Comparison of ENCODE assay signal across 7 mouse cellular contexts in the genomic region with DNA sequence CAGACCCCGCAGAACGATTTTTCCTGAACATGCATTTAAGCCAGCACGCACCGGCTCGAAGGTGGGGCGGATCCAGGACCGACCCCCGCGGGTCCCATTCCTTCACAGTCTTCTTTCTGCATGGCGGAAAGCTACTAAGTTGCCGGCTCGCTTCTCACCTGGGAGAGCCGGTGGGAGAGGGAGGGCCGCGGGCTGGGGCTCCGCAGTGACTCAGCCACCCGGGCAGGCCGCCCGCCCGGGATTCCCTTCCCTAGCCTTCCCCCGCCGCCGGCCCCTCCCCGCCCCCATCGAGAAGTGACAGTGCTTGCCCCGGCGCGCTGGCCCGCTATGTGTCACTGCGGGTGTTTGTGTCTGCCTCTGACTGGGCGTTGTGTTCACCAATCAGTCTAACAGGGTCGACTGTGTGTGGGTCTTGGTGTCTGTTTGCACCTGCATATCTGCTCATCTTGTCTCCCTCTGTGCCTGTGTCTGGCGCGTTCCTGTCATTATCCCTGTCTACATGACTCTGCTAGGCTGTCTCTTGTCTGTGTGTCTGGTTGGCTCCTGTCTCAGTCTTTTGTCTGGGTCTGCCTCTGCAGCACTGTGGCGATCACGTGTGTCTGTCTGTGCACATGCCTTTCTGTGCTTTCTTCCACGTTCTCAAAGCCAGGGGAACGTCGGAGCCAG. TPM values are rescaled to one million over a fixed set of nuclear protein-coding genes. Genes with fewer than 3 reads are reported as not detected.
A peak's percentile ranks its signal among the peaks of the same experiment; 100 is the strongest.
DNase-seq lines count a peak whose midpoint lies in the region; TF ChIP-seq lines count a peak whose summit lies in the region.

No protein-coding gene starts in this region.

- peak overlapping the region; percentile 78 for H3K9ac ChIP-seq in ES-Bruce4 (ENCODE audit: low read depth, poor library complexity, severe bottlenecking)

- H3K9me3 ChIP-seq in ES-Bruce4 (replicated peaks; ENCODE audit: control insufficient read depth, insufficient read depth, low read length, poor library complexity, severe bottlenecking), result no peaks in the 10 kb centered on the region
- no peaks in the 10 kb centered on the region for H3K9me3 ChIP-seq in erythroblast, embryonic 14.5 days (ENCODE audit: control insufficient read depth, low read length)
- no peaks in the 10 kb centered on the region for H3K9me3 ChIP-seq in megakaryocyte, embryonic 14.5 days

- intact Hi-C loops in heart, postnatal 25 days (cut with DNase I), result no loop called here
- intact Hi-C loops in left cerebral cortex, postnatal 14 days (cut with DNase I), result no loop called here

- peak overlapping the region; percentile 83 for H3K4me3 ChIP-seq in ES-Bruce4 (ENCODE audit: low read depth, low read length)
- H3K4me3 ChIP-seq in erythroblast, embryonic 14.5 days (replicated peaks), result peak overlapping the region; percentile 92
- H3K4me3 ChIP-seq in megakaryocyte, embryonic 14.5 days (replicated peaks), result peak overlapping the region; percentile 99

- 0 out of 2 replicates have a peak, but pooled peaks have one; percentile 30 for TF ChIP-seq EP300 in ES-Bruce4 (IDR thresholded peaks at IDR 0.05; ENCODE audit: insufficient read depth, low read depth, low read length)

- no peaks in the 10 kb centered on the region for H3K27me3 ChIP-seq in ES-Bruce4 (ENCODE audit: control insufficient read depth, insufficient read depth, low read length, poor library complexity, severe bottlenecking)
- peaks cover 10% of the 10 kb centered on the region for H3K27me3 ChIP-seq in erythroblast, embryonic 14.5 days (ENCODE audit: control insufficient read depth)
- H3K27me3 ChIP-seq in megakaryocyte, embryonic 14.5 days (replicated peaks), result no peaks in the 10 kb centered on the region

- no peak for TF ChIP-seq CTCF in ES-Bruce4 (IDR thresholded peaks at IDR 0.05; ENCODE audit: low read depth, low read length)

- peaks cover 10% of the 10 kb centered on the region for H3K4me1 ChIP-seq in ES-Bruce4 (ENCODE audit: control insufficient read depth, insufficient read depth, low read length)
- peaks cover 84% of the 10 kb centered on the region for H3K4me1 ChIP-seq in erythroblast, embryonic 14.5 days (ENCODE audit: control insufficient read depth)
- peaks cover 72% of the 10 kb centered on the region for H3K4me1 ChIP-seq in megakaryocyte, embryonic 14.5 days

- H3K27ac ChIP-seq in ES-Bruce4 (ENCODE audit: insufficient read depth, low read length), result peak overlapping the region; percentile 3

- TF ChIP-seq POLR2A in ES-Bruce4 (IDR thresholded peaks at IDR 0.05; ENCODE audit: insufficient read depth, low read length), result no peak

- no peaks in the 10 kb centered on the region for H3K36me3 ChIP-seq in ES-Bruce4 (ENCODE audit: control insufficient read depth, insufficient read depth, low read length, poor library complexity, severe bottlenecking)
- peaks cover 8% of the 10 kb centered on the region for H3K36me3 ChIP-seq in erythroblast, embryonic 14.5 days (ENCODE audit: control insufficient read depth)
- H3K36me3 ChIP-seq in megakaryocyte, embryonic 14.5 days (replicated peaks; ENCODE audit: low read length), result peaks cover 41% of the 10 kb centered on the region

- DNase-seq in adrenal gland, adult 2 months, result peak; percentile 94
- DNase-seq in heart, postnatal 25 days (ENCODE audit: low spot score), result peak; percentile 68
- peak; percentile 59 to 80 for DNase-seq in left cerebral cortex, postnatal 14 days (ENCODE audit: low spot score in 2 of 2)
- peak; percentile 59 to 82 for DNase-seq in spleen, postnatal 4 days (ENCODE audit: low spot score in 2 of 2)

RNA-seq across cellular contexts. Expression of a gene that starts 1.8 kb away (rescaled TPM):
- polyA plus RNA-seq in ES-Bruce4 (2011; ENCODE audit: insufficient read depth, insufficient read length, low read depth, missing spikeins), result 23.3 and 28.4 TPM in 2 replicates
- 10 to 100 TPM; 31.4 to 41.5 TPM for total RNA-seq in adrenal gland, adult 2 months (2021)
- 17.4 and 18.7 TPM in 2 replicates for polyA plus RNA-seq in adrenal gland, adult 2 months (2012; rRNA removed)
- polyA plus RNA-seq in erythroblast, embryonic 14.5 days (2012), result 0.51 and 0.65 TPM in 2 replicates
- 10 to 100 TPM; 25.6 to 30.3 TPM for total RNA-seq in heart, postnatal 25 days (2021)
- total RNA-seq in left cerebral cortex, postnatal 14 days (2021), result 10 to 100 TPM; 33.0 to 33.3 TPM
- polyA plus RNA-seq in megakaryocyte, embryonic 14.5 days (2012; ENCODE audit: insufficient read depth, low replicate concordance), result 44.5 and 45.4 TPM in 2 replicates

RNA-seq across cellular contexts. Expression of a gene that starts 13.6 kb away (rescaled TPM):
- 15.7 and 16.6 TPM in 2 replicates for polyA plus RNA-seq in ES-Bruce4 (2011; ENCODE audit: insufficient read depth, insufficient read length, low read depth, missing spikeins)
- total RNA-seq in adrenal gland, adult 2 months (2021), result 10 to 100 TPM; 10.8 to 16.0 TPM
- 86.3 and 94.7 TPM in 2 replicates for polyA plus RNA-seq in adrenal gland, adult 2 months (2012; rRNA removed)
- polyA plus RNA-seq in erythroblast, embryonic 14.5 days (2012), result 0.08 TPM in 1 of 2 replicates, not detected in the other
- 10 to 100 TPM; 22.5 to 23.7 TPM for total RNA-seq in heart, postnatal 25 days (2021)
- total RNA-seq in left cerebral cortex, postnatal 14 days (2021), result 1 to 10 TPM; 2.6 to 2.9 TPM
- polyA plus RNA-seq in megakaryocyte, embryonic 14.5 days (2012; ENCODE audit: insufficient read depth, low replicate concordance), result 0.35 TPM in 1 of 2 replicates, not detected in the other

RNA-seq across cellular contexts. Expression of a gene that starts 16.2 kb away (rescaled TPM):
- 21.1 and 21.5 TPM in 2 replicates for polyA plus RNA-seq in ES-Bruce4 (2011; ENCODE audit: insufficient read depth, insufficient read length, low read depth, missing spikeins)
- 10 to 100 TPM; 44.2 to 59.7 TPM for total RNA-seq in adrenal gland, adult 2 months (2021)
- 10.7 and 11.8 TPM in 2 replicates for polyA plus RNA-seq in adrenal gland, adult 2 months (2012; rRNA removed)
- 0.12 and 0.40 TPM in 2 replicates for polyA plus RNA-seq in erythroblast, embryonic 14.5 days (2012)
- 10 to 100 TPM; 26.1 to 29.3 TPM for total RNA-seq in heart, postnatal 25 days (2021)
- 10 to 100 TPM; 36.8 to 42.0 TPM for total RNA-seq in left cerebral cortex, postnatal 14 days (2021)
- polyA plus RNA-seq in megakaryocyte, embryonic 14.5 days (2012; ENCODE audit: insufficient read depth, low replicate concordance), result 0.25 and 2.4 TPM in 2 replicates

RNA-seq across cellular contexts. Expression of a gene that starts 16.4 kb away (rescaled TPM):
- polyA plus RNA-seq in ES-Bruce4 (2011; ENCODE audit: insufficient read depth, insufficient read length, low read depth, missing spikeins), result 77.9 and 94.0 TPM in 2 replicates
- total RNA-seq in adrenal gland, adult 2 months (2021), result 100 to 1,000 TPM; 124 to 157 TPM
- 175 and 193 TPM in 2 replicates for polyA plus RNA-seq in adrenal gland, adult 2 months (2012; rRNA removed)
- polyA plus RNA-seq in erythroblast, embryonic 14.5 days (2012), result 17.5 and 24.2 TPM in 2 replicates
- 10 to 100 TPM; 97.5 to 99.2 TPM for total RNA-seq in heart, postnatal 25 days (2021)
- 100 to 1,000 TPM in 1 of 2 experiments, 10 to 100 TPM in 1; 92.0 to 106 TPM for total RNA-seq in left cerebral cortex, postnatal 14 days (2021)
- 33.8 and 159 TPM in 2 replicates for polyA plus RNA-seq in megakaryocyte, embryonic 14.5 days (2012; ENCODE audit: insufficient read depth, low replicate concordance)

RNA-seq across cellular contexts. Expression of a gene that starts 42.5 kb away (rescaled TPM):
- polyA plus RNA-seq in ES-Bruce4 (2011; ENCODE audit: insufficient read depth, insufficient read length, low read depth, missing spikeins), result 21.9 and 25.7 TPM in 2 replicates
- total RNA-seq in adrenal gland, adult 2 months (2021), result 10 to 100 TPM; 71.0 to 92.8 TPM
- polyA plus RNA-seq in adrenal gland, adult 2 months (2012; rRNA removed), result 83.4 and 107 TPM in 2 replicates
- polyA plus RNA-seq in erythroblast, embryonic 14.5 days (2012), result 1.1 and 1.8 TPM in 2 replicates
- 10 to 100 TPM; 26.4 to 27.9 TPM for total RNA-seq in heart, postnatal 25 days (2021)
- 100 to 1,000 TPM; 531 to 563 TPM for total RNA-seq in left cerebral cortex, postnatal 14 days (2021)
- 14.5 and 29.7 TPM in 2 replicates for polyA plus RNA-seq in megakaryocyte, embryonic 14.5 days (2012; ENCODE audit: insufficient read depth, low replicate concordance)

Comparison
In these comparisons a context has a peak if more than half of its experiments do, and no peak if none do; other contexts are left out.
1. Peak in every context shown above with its lines: DNase-seq, H3K4me3 ChIP-seq and H3K27ac ChIP-seq.
2. RNA of a gene that starts 1.8 kb away (polyA plus RNA-seq): 44.5 to 45.4 TPM in megakaryocyte, embryonic 14.5 days, 23.3 to 28.4 TPM in ES-Bruce4 and 17.4 to 18.7 TPM in adrenal gland, adult 2 months; 0.51 to 0.65 TPM in erythroblast, embryonic 14.5 days; every median in the first group is over 10 times any median in the second.
3. RNA of a gene that starts 13.6 kb away (polyA plus RNA-seq): 86.3 to 94.7 TPM in adrenal gland, adult 2 months and 15.7 to 16.6 TPM in ES-Bruce4; 0.35 TPM in megakaryocyte, embryonic 14.5 days and 0.08 TPM in erythroblast, embryonic 14.5 days; every median in the first group is over 10 times any median in the second.